Mouse (Mus musculus) small intestine, adult 2 months (tissue): ENCODE results near the gene Mta2. TPM values are rescaled to one million over a fixed set of nuclear protein-coding genes. Genes with fewer than 3 reads are reported as not detected.

Experiments used
- H3K27ac ChIP-seq: fragments of 200-500 bp; 2 replicates; pipeline ENCODE4 v1.5.1; 2012; ENCODE audit warnings: low read depth, low read length, control low read depth, inconsistent platforms; ENCODE audit not compliant: insufficient read depth
- H3K27me3 ChIP-seq: fragments of 200-500 bp; 2 replicates; pipeline ENCODE4 v1.6.1; 2012; ENCODE audit warnings: mild to moderate bottlenecking, moderate library complexity, low read length, inconsistent platforms; ENCODE audit not compliant: control insufficient read depth, insufficient read depth
- H3K36me3 ChIP-seq: fragments of 200-500 bp; 2 replicates; pipeline ENCODE4 v1.6.1; 2012; ENCODE audit warnings: mild to moderate bottlenecking, low read length, control low read depth, inconsistent platforms; ENCODE audit not compliant: control insufficient read depth, insufficient read depth
- H3K4me1 ChIP-seq: fragments of 200-500 bp; 2 replicates; pipeline ENCODE4 v1.6.1; 2012; ENCODE audit warnings: low read length, inconsistent platforms, mixed read lengths; ENCODE audit not compliant: control insufficient read depth, insufficient read depth, insufficient read length
- H3K4me3 ChIP-seq: fragments of 200-500 bp; 2 replicates; pipeline ENCODE4 v1.5.1; 2012; ENCODE audit warnings: low read depth, mild to moderate bottlenecking, control low read depth, inconsistent platforms, low read length, moderate library complexity
- CTCF ChIP-seq: fragments of 200-500 bp; IDR thresholded peaks from 2 replicates; pipeline ENCODE4 v1.5.1; 2012; ENCODE audit warnings: low read depth, mild to moderate bottlenecking, control low read depth, inconsistent platforms, low read length, moderate library complexity, mixed read lengths; ENCODE audit not compliant: insufficient replicate concordance, insufficient read length; ENCODE audit errors: extremely low read depth
- POLR2A ChIP-seq: fragments of 200-500 bp; IDR thresholded peaks from 2 replicates; pipeline ENCODE4 v1.6.1; 2012; ENCODE audit warnings: low read depth, mild to moderate bottlenecking, control low read depth, inconsistent platforms, low read length, moderate library complexity
- WGBS: fragments of 180-500 bp; shearing (Covaris S2); methylation state at CpG from one replicate; pipeline ENCODE4 v1.1.7; 2018; 5-methylcytosine and 5-hydroxymethylcytosine counted together
- polyA plus RNA-seq: library from polyadenylated mRNA; depleted of rRNA; stranded (reverse); fragments of >200 nt; gene quantifications from 2 replicates; pipeline ENCODE4 v1.2.3, GENCODE M21; 2012

The Mta2 gene
- polyA plus RNA-seq, 1 experiment, result 21.7 TPM

- TF ChIP-seq CTCF (no peak), POLR2A (no peak)
- peaks cover 8% of the 10 kb centered on the region for H3K4me1 ChIP-seq
- 1% methylated on average over 13 of the region's 13 CpGs for WGBS
- H3K4me3 ChIP-seq, result peak overlapping the region; percentile 71
- no peaks in the 10 kb centered on the region for H3K27me3 ChIP-seq
- H3K27ac ChIP-seq, result peak overlapping the region; percentile 44
- H3K36me3 ChIP-seq, result peaks cover 21% of the 10 kb centered on the region
These were observed 43.1 kb upstream of the Mta2 start for GRCm38 (mm10) chr19:8898576-8898975.

GRCm38 (mm10) chr19:8899079-8899478, 42.6 kb upstream of the Mta2 start:
- H3K4me1 ChIP-seq, result peaks cover 8% of the 10 kb centered on the region
- H3K36me3 ChIP-seq, result peaks cover 24% of the 10 kb centered on the region
- H3K27me3 ChIP-seq, result no peaks in the 10 kb centered on the region
- WGBS, result 15% methylated on average over 3 of the region's 3 CpGs
- TF ChIP-seq POLR2A, result no peak
- TF ChIP-seq CTCF, result no peak
- H3K4me3 ChIP-seq, result no peak overlapping the region
- H3K27ac ChIP-seq, result no peak overlapping the region

- WGBS, result 90% methylated on average over 5 of the region's 5 CpGs
- H3K4me1 ChIP-seq, result no peaks in the 10 kb centered on the region
- peaks cover 52% of the 10 kb centered on the region for H3K36me3 ChIP-seq
- H3K27me3 ChIP-seq, result no peaks in the 10 kb centered on the region
- H3K4me3 ChIP-seq, result no peak overlapping the region
- TF ChIP-seq CTCF (no peak), POLR2A (no peak)
- no peak overlapping the region for H3K27ac ChIP-seq
These were observed 38.3 kb upstream of the Mta2 start for GRCm38 (mm10) chr19:8903412-8903811.

GRCm38 (mm10) chr19:8908531-8908930, 33.1 kb upstream of the Mta2 start:
- H3K36me3 ChIP-seq, result peaks cover 86% of the 10 kb centered on the region
- TF ChIP-seq POLR2A (no peak), CTCF (no peak)

GRCm38 (mm10) chr19:8911810-8912209, 29.9 kb upstream of the Mta2 start:
- no peak overlapping the region for H3K27ac ChIP-seq
- H3K36me3 ChIP-seq, result peaks cover 92% of the 10 kb centered on the region
- no peaks in the 10 kb centered on the region for H3K4me1 ChIP-seq
- no peaks in the 10 kb centered on the region for H3K27me3 ChIP-seq
- TF ChIP-seq POLR2A, result no peak
- TF ChIP-seq CTCF, result no peak
- 97% methylated on average over 5 of the region's 5 CpGs for WGBS
- no peak overlapping the region for H3K4me3 ChIP-seq

More at GRCm38 (mm10) chr19:8908531-8908930, 33.1 kb upstream of the Mta2 start:
- H3K4me3 ChIP-seq, result no peak overlapping the region
- no peaks in the 10 kb centered on the region for H3K4me1 ChIP-seq
- H3K27me3 ChIP-seq, result no peaks in the 10 kb centered on the region
- no peak overlapping the region for H3K27ac ChIP-seq
- WGBS, result 97% methylated on average over 6 of the region's 6 CpGs

GRCm38 (mm10) chr19:8914212-8914611, 27.5 kb upstream of the Mta2 start:
- WGBS, result 95% methylated on average over 3 of the region's 3 CpGs
- Histone ChIP-seq H3K36me3 (peaks cover 71% of the 10 kb centered on the region), H3K4me1 (no peaks in the 10 kb centered on the region), H3K4me3 (no peak overlapping the region), H3K27me3 (no peaks in the 10 kb centered on the region), H3K27ac (no peak overlapping the region)
- TF ChIP-seq POLR2A (no peak), CTCF (no peak)

GRCm38 (mm10) chr19:8919000-8919399, 22.7 kb upstream of the Mta2 start:
- TF ChIP-seq POLR2A (no peak), CTCF (no peak)
- 63% methylated on average over 3 of the region's 3 CpGs for WGBS

More at GRCm38 (mm10) chr19:8919000-8919399, 22.7 kb upstream of the Mta2 start:
- peaks cover 31% of the 10 kb centered on the region for H3K36me3 ChIP-seq
- H3K27me3 ChIP-seq, result no peaks in the 10 kb centered on the region
- H3K4me3 ChIP-seq, result no peak overlapping the region
- peak overlapping the region; percentile 53; the same call in 1 of the 2 replicates for H3K27ac ChIP-seq
- peaks cover 5% of the 10 kb centered on the region; the same call in 1 of the 2 replicates for H3K4me1 ChIP-seq
